Mouse (Mus musculus): Measurements from ENCODE around the gene Commd7. TPM values are rescaled to one million over a fixed set of nuclear protein-coding genes. Genes with fewer than 3 reads are reported as not detected.
"Not testable (repeated sequence)": the region's sequence is repeated elsewhere in the genome, so short reads cannot be mapped to it uniquely, and the experiment has no call there.

Gene Commd7
- 16.5 and 18.0 TPM in 2 replicates for polyA plus RNA-seq (2011; ENCODE audit: insufficient read depth, insufficient read length, low read depth, missing spikeins)

GRCm38 (mm10) chr2:153631976-153632870 is at the start of gene Commd7:
TSS of gene Commd7 (minus strand) at chr2:153632781.
- no peaks in the 10 kb centered on the region for H3K36me3 ChIP-seq (ENCODE audit: control insufficient read depth, insufficient read depth, low read length, poor library complexity, severe bottlenecking)
- H3K9me3 ChIP-seq (replicated peaks; ENCODE audit: control insufficient read depth, insufficient read depth, low read length, poor library complexity, severe bottlenecking) = no peaks in the 10 kb centered on the region

GRCm38 (mm10) chr2:153679959-153680358 is 47.4 kb upstream of the Commd7 start:
- TF ChIP-seq EP300 (IDR thresholded peaks at IDR 0.05; ENCODE audit: insufficient read depth, low read depth, low read length) = no peak
- no peak for TF ChIP-seq POLR2A (IDR thresholded peaks at IDR 0.05; ENCODE audit: insufficient read depth, low read length)
- no peak for TF ChIP-seq CTCF (IDR thresholded peaks at IDR 0.05; ENCODE audit: low read depth, low read length)
- no peak overlapping the region for H3K4me3 ChIP-seq (ENCODE audit: low read depth, low read length)
- peaks cover 44% of the 10 kb centered on the region for H3K36me3 ChIP-seq (ENCODE audit: control insufficient read depth, insufficient read depth, low read length, poor library complexity, severe bottlenecking)
- H3K9me3 ChIP-seq (replicated peaks; ENCODE audit: control insufficient read depth, insufficient read depth, low read length, poor library complexity, severe bottlenecking) = no peaks in the 10 kb centered on the region
- no peaks in the 10 kb centered on the region for H3K4me1 ChIP-seq (ENCODE audit: control insufficient read depth, insufficient read depth, low read length)
- H3K27me3 ChIP-seq (ENCODE audit: control insufficient read depth, insufficient read depth, low read length, poor library complexity, severe bottlenecking) = no peaks in the 10 kb centered on the region
- H3K27ac ChIP-seq (ENCODE audit: insufficient read depth, low read length) = no peak overlapping the region
- no peak overlapping the region for H3K9ac ChIP-seq (ENCODE audit: low read depth, poor library complexity, severe bottlenecking)

More at GRCm38 (mm10) chr2:153631976-153632870, at the start of gene Commd7:
- Histone ChIP-seq H3K4me1 (ENCODE audit: control insufficient read depth, insufficient read depth, low read length) (no peaks in the 10 kb centered on the region), H3K27ac (ENCODE audit: insufficient read depth, low read length) (peak within 1 kb of the TSS; percentile 6; the same call in 1 of the 2 replicates), H3K4me3 (ENCODE audit: low read depth, low read length) (peak within 1 kb of the TSS; percentile 83), H3K27me3 (ENCODE audit: control insufficient read depth, insufficient read depth, low read length, poor library complexity, severe bottlenecking) (no peaks in the 10 kb centered on the region), H3K9ac (ENCODE audit: low read depth, poor library complexity, severe bottlenecking) (peak within 1 kb of the TSS; percentile 89)
- TF ChIP-seq EP300 (IDR thresholded peaks at IDR 0.05; ENCODE audit: insufficient read depth, low read depth, low read length) (no peak), CTCF (IDR thresholded peaks at IDR 0.05; ENCODE audit: low read depth, low read length) (no peak), POLR2A (IDR thresholded peaks at IDR 0.05; ENCODE audit: insufficient read depth, low read length) (no peak)

- H3K9me3 ChIP-seq (replicated peaks; ENCODE audit: control insufficient read depth, insufficient read depth, low read length, poor library complexity, severe bottlenecking) = no peaks in the 10 kb centered on the region
- H3K4me3 ChIP-seq (ENCODE audit: low read depth, low read length) = no peak overlapping the region
- TF ChIP-seq POLR2A (IDR thresholded peaks at IDR 0.05; ENCODE audit: insufficient read depth, low read length) (no peak), CTCF (IDR thresholded peaks at IDR 0.05; ENCODE audit: low read depth, low read length) (no peak), EP300 (IDR thresholded peaks at IDR 0.05; ENCODE audit: insufficient read depth, low read depth, low read length) (no peak)
- H3K9ac ChIP-seq (ENCODE audit: low read depth, poor library complexity, severe bottlenecking) = no peak overlapping the region
- H3K27me3 ChIP-seq (ENCODE audit: control insufficient read depth, insufficient read depth, low read length, poor library complexity, severe bottlenecking) = no peaks in the 10 kb centered on the region
- no peaks in the 10 kb centered on the region for H3K4me1 ChIP-seq (ENCODE audit: control insufficient read depth, insufficient read depth, low read length)
- no peak overlapping the region for H3K27ac ChIP-seq (ENCODE audit: insufficient read depth, low read length)
- H3K36me3 ChIP-seq (ENCODE audit: control insufficient read depth, insufficient read depth, low read length, poor library complexity, severe bottlenecking) = peaks cover 50% of the 10 kb centered on the region
Observed at GRCm38 (mm10) chr2:153677550-153677949, 45.0 kb upstream of the Commd7 start.

GRCm38 (mm10) chr2:153676944-153677343 is 44.4 kb upstream of the Commd7 start:
- H3K27ac ChIP-seq (ENCODE audit: insufficient read depth, low read length) = no peak overlapping the region
- no peak overlapping the region for H3K4me3 ChIP-seq (ENCODE audit: low read depth, low read length)
- no peak overlapping the region for H3K9ac ChIP-seq (ENCODE audit: low read depth, poor library complexity, severe bottlenecking)
- H3K9me3 ChIP-seq (replicated peaks; ENCODE audit: control insufficient read depth, insufficient read depth, low read length, poor library complexity, severe bottlenecking) = no peaks in the 10 kb centered on the region
- no peaks in the 10 kb centered on the region for H3K27me3 ChIP-seq (ENCODE audit: control insufficient read depth, insufficient read depth, low read length, poor library complexity, severe bottlenecking)
- peaks cover 47% of the 10 kb centered on the region for H3K36me3 ChIP-seq (ENCODE audit: control insufficient read depth, insufficient read depth, low read length, poor library complexity, severe bottlenecking)
- TF ChIP-seq POLR2A (IDR thresholded peaks at IDR 0.05; ENCODE audit: insufficient read depth, low read length) = no peak
- TF ChIP-seq CTCF (IDR thresholded peaks at IDR 0.05; ENCODE audit: low read depth, low read length) = no peak
- TF ChIP-seq EP300 (IDR thresholded peaks at IDR 0.05; ENCODE audit: insufficient read depth, low read depth, low read length) = no peak
- H3K4me1 ChIP-seq (ENCODE audit: control insufficient read depth, insufficient read depth, low read length) = no peaks in the 10 kb centered on the region

GRCm38 (mm10) chr2:153675364-153675763 is 42.8 kb upstream of the Commd7 start:
- H3K9me3 ChIP-seq (replicated peaks; ENCODE audit: control insufficient read depth, insufficient read depth, low read length, poor library complexity, severe bottlenecking); H3K9ac ChIP-seq (ENCODE audit: low read depth, poor library complexity, severe bottlenecking); H3K27me3 ChIP-seq (ENCODE audit: control insufficient read depth, insufficient read depth, low read length, poor library complexity, severe bottlenecking); H3K4me1 ChIP-seq (ENCODE audit: control insufficient read depth, insufficient read depth, low read length); H3K27ac ChIP-seq (ENCODE audit: insufficient read depth, low read length); H3K4me3 ChIP-seq (ENCODE audit: low read depth, low read length): not testable (repeated sequence)
- H3K36me3 ChIP-seq (ENCODE audit: control insufficient read depth, insufficient read depth, low read length, poor library complexity, severe bottlenecking) = peaks cover 52% of the 10 kb centered on the region

- TF ChIP-seq CTCF (IDR thresholded peaks at IDR 0.05; ENCODE audit: low read depth, low read length) = no peak
- TF ChIP-seq POLR2A (IDR thresholded peaks at IDR 0.05; ENCODE audit: insufficient read depth, low read length) = no peak
- TF ChIP-seq EP300 (IDR thresholded peaks at IDR 0.05; ENCODE audit: insufficient read depth, low read depth, low read length) = no peak
- H3K4me3 ChIP-seq (ENCODE audit: low read depth, low read length) = no peak overlapping the region
- H3K4me1 ChIP-seq (ENCODE audit: control insufficient read depth, insufficient read depth, low read length) = no peaks in the 10 kb centered on the region
- H3K9me3 ChIP-seq (replicated peaks; ENCODE audit: control insufficient read depth, insufficient read depth, low read length, poor library complexity, severe bottlenecking) = no peaks in the 10 kb centered on the region
- H3K27ac ChIP-seq (ENCODE audit: insufficient read depth, low read length) = no peak overlapping the region
- no peaks in the 10 kb centered on the region for H3K27me3 ChIP-seq (ENCODE audit: control insufficient read depth, insufficient read depth, low read length, poor library complexity, severe bottlenecking)
- peaks cover 50% of the 10 kb centered on the region for H3K36me3 ChIP-seq (ENCODE audit: control insufficient read depth, insufficient read depth, low read length, poor library complexity, severe bottlenecking)
- no peak overlapping the region for H3K9ac ChIP-seq (ENCODE audit: low read depth, poor library complexity, severe bottlenecking)
Observed at GRCm38 (mm10) chr2:153672619-153673018, 40.0 kb upstream of the Commd7 start.

All from ES-Bruce4 (cell line).